Mouse (Mus musculus) limb, embryonic 11.5 days (tissue): ENCODE data around the gene Acat3. TPM values are rescaled to one million over a fixed set of nuclear protein-coding genes. Genes with fewer than 3 reads are reported as not detected.
"Not testable (repeated sequence)": the region's sequence is repeated elsewhere in the genome, so short reads cannot be mapped to it uniquely, and the experiment has no call there.

Experiments
- ATAC-seq: fragments of 200-750 bp; cut with Nextera tagmentation; 2 replicates; pipeline ENCODE4 v1.8.0; 2017; ENCODE audit warnings: low read depth; ENCODE audit not compliant: insufficient number of reproducible peaks, low FRiP score, low TSS enrichment
- DNase-seq: peaks from one replicate; pipeline ENCODE4 v3.0.0-alpha.2; 2015; ENCODE audit warnings: low spot score
- H3K27ac ChIP-seq: fragments of 300-500 bp; sonication (generic); replicated peaks from 2 replicates; pipeline ENCODE4 v1.5.1; 2014; ENCODE audit warnings: low read depth, mild to moderate bottlenecking, low read length
- H3K27me3 ChIP-seq: fragments of 300-500 bp; sonication (generic); 2 replicates; pipeline ENCODE4 v1.6.1; 2014; ENCODE audit warnings: mild to moderate bottlenecking, low read length, mixed read lengths; ENCODE audit not compliant: control insufficient read depth, insufficient read depth
- H3K36me3 ChIP-seq: fragments of 300-500 bp; sonication (generic); 2 replicates; pipeline ENCODE4 v1.6.1; 2014; ENCODE audit warnings: mild to moderate bottlenecking, low read length, moderate library complexity, mixed read lengths; ENCODE audit not compliant: control insufficient read depth, insufficient read depth
- H3K4me1 ChIP-seq: fragments of 300-500 bp; sonication (generic); 2 replicates; pipeline ENCODE4 v1.6.1; 2014; ENCODE audit warnings: low read length, mixed read lengths; ENCODE audit not compliant: control insufficient read depth, insufficient read depth
- H3K4me2 ChIP-seq: fragments of 300-500 bp; sonication (generic); 2 replicates; pipeline ENCODE4 v1.6.1; 2014; ENCODE audit warnings: low read depth, mild to moderate bottlenecking, moderate library complexity; ENCODE audit not compliant: severe bottlenecking
- H3K4me3 ChIP-seq: fragments of 300-500 bp; sonication (generic); 2 replicates; pipeline ENCODE4 v1.5.1; 2014; ENCODE audit warnings: low read depth, low read length
- H3K9ac ChIP-seq: fragments of 300-500 bp; sonication (generic); 2 replicates; pipeline ENCODE4 v1.6.1; 2014; ENCODE audit warnings: mild to moderate bottlenecking, low read length
- H3K9me3 ChIP-seq: fragments of 300-500 bp; sonication (generic); 2 replicates; pipeline ENCODE4 v1.6.1; 2016; ENCODE audit warnings: low read length; ENCODE audit not compliant: control insufficient read depth
- WGBS: fragments of 180-500 bp; shearing (Covaris S2); extraction: QIAGEN DNeasy Blood & Tissue Kit; methylation state at CpG from one replicate; pipeline ENCODE4 v1.1.7; 2014; 5-methylcytosine and 5-hydroxymethylcytosine counted together
- polyA plus RNA-seq: library from polyadenylated mRNA; unstranded; fragments of >200 nt; fragmentation: Nextera tagmentation; extraction: Ambion mirVana; gene quantifications from 2 replicates; pipeline ENCODE4 v1.2.1, GENCODE M21; 2014

Acat3 gene
- polyA plus RNA-seq, 1 experiment from 2014 or later: 0.68 TPM

DNA sequence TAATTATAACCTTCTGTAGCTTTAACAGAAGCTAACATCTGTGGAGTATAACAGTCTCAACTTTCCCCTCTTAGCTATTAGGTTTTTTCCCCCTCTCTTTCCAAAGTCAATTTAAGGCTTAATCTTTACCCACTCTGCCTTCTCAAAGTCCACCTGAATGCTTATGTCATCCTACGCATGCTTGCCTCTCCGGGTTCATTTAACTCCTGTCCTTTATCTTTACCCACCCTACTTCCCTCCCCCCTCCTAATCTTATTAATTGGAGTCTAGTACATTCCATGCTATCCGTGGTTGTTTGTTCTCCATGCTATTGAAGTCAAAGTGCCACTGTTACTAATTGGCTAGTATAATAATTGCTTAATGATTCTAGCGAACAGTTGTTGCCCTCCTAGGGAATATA, 4.7 kb downstream of the Acat3 start:
- no peak overlapping the region for H3K4me3 ChIP-seq
- H3K9ac ChIP-seq: no peak overlapping the region
- no peak overlapping the region for H3K27ac ChIP-seq
- WGBS: 64% methylated on average over 4 of the region's 4 CpGs
- no peak for ATAC-seq
- H3K27me3 ChIP-seq: no peaks in the 10 kb centered on the region
- no peak overlapping the region for H3K4me2 ChIP-seq
- H3K36me3 ChIP-seq: no peaks in the 10 kb centered on the region
- no peaks in the 10 kb centered on the region for H3K9me3 ChIP-seq
- 0 out of 2 replicates have a peak, but pooled peaks cover 5% of the 10 kb centered on the region for H3K4me1 ChIP-seq
- no peak for DNase-seq

DNA sequence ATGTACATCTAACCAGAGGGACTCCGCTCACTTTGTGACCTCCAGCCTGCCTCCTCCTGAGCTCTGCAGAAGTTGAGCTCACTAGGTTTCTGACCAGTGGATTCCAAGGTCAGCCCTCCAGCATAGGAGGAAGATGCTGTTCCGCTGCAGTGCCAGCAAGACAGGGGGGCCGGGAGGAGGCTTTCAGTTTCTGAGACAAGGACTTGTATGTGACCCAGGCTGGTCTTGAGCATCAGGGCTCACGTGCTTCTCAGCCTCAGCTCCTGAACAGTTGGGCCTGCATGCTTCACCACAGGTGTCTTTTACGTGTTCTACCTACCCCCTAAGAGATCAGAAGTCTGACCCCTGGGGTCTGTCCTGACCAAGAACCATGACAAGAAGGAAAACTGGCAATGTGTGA, 8.8 kb downstream of the Acat3 start:
- not testable (repeated sequence) for H3K27ac ChIP-seq, H3K9me3 ChIP-seq, H3K9ac ChIP-seq, ATAC-seq, DNase-seq, H3K4me2 ChIP-seq, H3K4me3 ChIP-seq, H3K27me3 ChIP-seq, H3K36me3 ChIP-seq, H3K4me1 ChIP-seq
- 80% methylated on average over 5 of the region's 5 CpGs for WGBS

DNA sequence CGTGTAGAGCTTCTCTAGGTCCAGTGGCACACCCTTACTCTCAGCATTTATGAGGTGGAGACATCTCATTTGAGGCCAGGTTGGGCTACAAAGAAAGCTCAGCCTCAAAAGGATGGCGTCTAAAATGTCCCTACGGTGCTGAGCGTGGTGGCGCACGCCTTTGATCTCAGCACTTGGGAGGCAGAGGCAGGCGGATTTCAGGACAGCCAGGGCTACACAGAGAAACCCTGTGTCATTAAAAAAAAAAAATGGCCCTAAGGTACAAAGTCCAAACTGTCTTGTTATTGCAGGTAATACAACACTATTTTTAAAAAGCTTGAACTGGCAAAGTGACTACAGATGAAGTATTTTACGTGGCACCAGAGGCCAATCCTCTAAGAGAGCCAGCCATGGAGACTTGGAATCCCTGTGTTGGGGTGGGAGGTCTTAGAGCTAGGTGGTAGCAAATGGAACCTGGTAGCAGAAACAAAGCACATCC, 14.7 kb downstream of the Acat3 start:
- Histone ChIP-seq H3K4me1 (no peaks in the 10 kb centered on the region), H3K4me3 (no peak overlapping the region), H3K36me3 (peaks cover 25% of the 10 kb centered on the region), H3K9ac (no peak overlapping the region), H3K4me2 (no peak overlapping the region), H3K27ac (no peak overlapping the region), H3K27me3 (no peaks in the 10 kb centered on the region), H3K9me3 (no peaks in the 10 kb centered on the region)
- DNase-seq (no peak), ATAC-seq (no peak)
- WGBS: 86% methylated on average over 8 of the region's 8 CpGs

DNA sequence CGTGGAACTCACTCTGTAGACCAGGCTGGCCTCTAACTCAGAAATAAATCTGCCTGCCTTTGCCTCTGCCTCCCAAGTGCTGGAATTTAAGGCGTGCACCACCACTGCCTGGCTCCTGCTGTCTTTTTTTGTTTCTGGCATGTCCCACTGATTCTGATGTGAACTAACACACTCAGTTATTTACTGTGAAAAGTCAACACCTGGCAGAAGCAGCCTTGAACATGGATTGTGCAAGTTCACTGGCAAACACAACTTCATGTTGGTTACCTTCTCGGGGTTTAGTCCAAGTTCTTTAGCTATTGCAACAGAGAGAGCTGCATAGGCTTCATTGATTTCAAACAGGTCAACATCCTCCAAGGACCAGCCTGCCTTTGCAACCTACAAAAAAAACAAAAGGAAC, 15.4 kb downstream of the Acat3 start:
- DNase-seq: no peak
- no peaks in the 10 kb centered on the region for H3K27me3 ChIP-seq
- H3K4me3 ChIP-seq: no peak overlapping the region
- H3K27ac ChIP-seq: no peak overlapping the region
- peaks cover 32% of the 10 kb centered on the region for H3K36me3 ChIP-seq
- H3K9ac ChIP-seq: no peak overlapping the region
- no peak overlapping the region for H3K4me2 ChIP-seq
- H3K4me1 ChIP-seq: no peaks in the 10 kb centered on the region
- no peak for ATAC-seq
- H3K9me3 ChIP-seq: no peaks in the 10 kb centered on the region
- 92% methylated on average over 3 of the region's 3 CpGs for WGBS

DNA sequence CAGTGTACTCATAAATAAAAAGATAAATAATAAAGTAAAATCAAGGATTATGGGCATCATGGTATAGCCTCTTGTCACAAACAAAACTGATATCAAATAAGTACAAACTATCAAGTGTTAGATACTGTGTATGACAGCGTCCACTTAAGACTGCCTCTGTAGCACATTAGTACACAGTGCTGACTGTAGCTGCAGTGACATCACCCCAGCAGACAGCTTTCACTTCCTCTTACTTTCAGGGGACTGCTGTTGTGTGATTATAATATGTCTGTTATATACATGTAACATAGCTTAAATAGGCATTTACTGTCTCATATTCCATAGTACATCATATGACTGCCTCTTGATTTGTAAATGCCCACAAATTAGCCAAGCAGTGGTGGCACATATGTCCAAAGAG, 19.3 kb downstream of the Acat3 start:
- peaks cover 40% of the 10 kb centered on the region for H3K36me3 ChIP-seq
- WGBS: 98% methylated on average over 1 of the region's 1 CpGs
- no peaks in the 10 kb centered on the region for H3K27me3 ChIP-seq
- no peak overlapping the region for H3K27ac ChIP-seq
- no peaks in the 10 kb centered on the region for H3K9me3 ChIP-seq
- DNase-seq (no peak), ATAC-seq (no peak)
- H3K4me3 ChIP-seq: no peak overlapping the region
- no peaks in the 10 kb centered on the region for H3K4me1 ChIP-seq
- H3K4me2 ChIP-seq: no peak overlapping the region
- no peak overlapping the region for H3K9ac ChIP-seq

DNA sequence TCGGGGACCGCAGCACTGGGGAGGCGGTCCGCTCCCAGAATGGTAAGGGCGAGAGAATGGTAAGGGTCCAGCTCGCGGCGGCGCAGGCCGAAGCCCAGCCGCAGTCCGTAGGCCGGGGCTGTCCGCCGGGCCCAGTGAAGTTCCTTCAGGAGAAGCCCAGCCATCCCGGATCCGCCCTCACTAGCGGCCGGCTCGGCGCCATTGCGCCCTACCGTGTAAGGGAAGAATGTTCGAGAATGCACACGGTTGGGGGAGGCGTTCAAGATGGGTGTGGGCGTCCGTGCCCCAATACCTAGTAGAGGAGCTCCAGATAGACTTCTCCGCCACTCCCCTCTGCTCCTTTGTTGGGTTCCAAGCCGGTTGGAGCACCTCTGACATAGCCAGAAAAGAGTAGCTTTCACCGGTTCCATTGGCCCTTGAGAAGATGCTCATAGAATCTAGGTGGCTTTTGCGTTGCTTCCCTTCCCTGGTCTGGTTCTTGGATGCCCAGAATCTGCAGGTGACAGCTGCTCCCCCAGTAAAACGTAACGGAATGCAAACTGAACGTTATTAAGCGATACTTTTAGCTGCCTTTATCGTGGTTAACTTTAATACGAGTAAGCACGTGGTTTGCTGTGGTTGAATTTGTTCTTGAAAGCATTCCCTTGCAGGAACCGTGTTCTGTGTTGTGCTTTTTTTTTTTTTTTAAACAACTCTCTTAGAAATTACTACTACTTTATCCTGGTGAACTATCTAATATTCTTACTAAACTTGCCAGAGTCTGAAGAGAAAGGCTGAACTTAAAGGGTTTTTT, 23.6 kb downstream of the Acat3 start:
- peaks cover 31% of the 10 kb centered on the region for H3K36me3 ChIP-seq
- no peak for DNase-seq
- no peaks in the 10 kb centered on the region for H3K27me3 ChIP-seq
- H3K9ac ChIP-seq: peak overlapping the region; percentile 85
- under 1% methylated on average over 40 of the region's 40 CpGs for WGBS
- H3K4me2 ChIP-seq: peak overlapping the region; percentile 69
- no peaks in the 10 kb centered on the region for H3K9me3 ChIP-seq
- H3K4me1 ChIP-seq: no peaks in the 10 kb centered on the region
- H3K4me3 ChIP-seq: peak overlapping the region; percentile 81
- ATAC-seq: peak; percentile 74
- peak overlapping the region; percentile 72 for H3K27ac ChIP-seq

DNA sequence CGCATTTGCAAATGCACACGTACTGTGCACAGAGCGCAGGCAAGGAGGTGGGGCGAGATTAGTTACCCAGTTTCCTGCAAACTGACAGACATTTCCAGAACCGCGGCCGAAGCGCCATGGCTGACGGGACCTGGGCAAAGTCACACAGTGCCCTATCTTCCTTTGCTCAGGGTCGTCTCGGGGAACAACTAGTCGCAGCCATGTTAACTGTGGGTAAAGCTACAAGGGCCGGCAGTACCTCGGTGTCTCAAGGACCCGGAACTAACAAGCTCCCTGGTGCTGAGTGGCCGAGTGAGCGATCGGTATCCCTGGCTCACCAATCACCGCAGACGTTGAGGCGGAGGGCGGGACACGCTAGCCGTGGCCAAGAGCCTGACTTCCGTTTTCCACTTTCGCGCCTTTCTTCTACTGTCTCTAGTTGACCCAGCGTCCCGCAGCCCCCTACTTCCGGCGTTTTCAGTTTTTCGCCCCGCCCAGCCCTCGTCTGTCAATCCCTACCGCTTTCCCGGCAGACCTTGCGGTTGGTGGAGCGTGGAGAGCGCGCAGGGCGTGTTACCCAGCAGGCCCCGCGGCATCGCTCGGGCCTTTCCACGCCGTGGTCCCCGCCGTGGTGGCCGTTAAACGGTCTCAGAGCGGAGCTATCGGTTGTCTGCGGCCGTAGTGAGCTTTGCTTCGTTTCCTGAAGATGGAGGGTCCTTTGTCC, 24.4 kb downstream of the Acat3 start, which contains the start of gene Mrpl18:
Gene Mrpl18 (minus strand): TSS at position 465 of the 703 bp plus-strand sequence.
- Histone ChIP-seq H3K36me3 (peaks cover 29% of the 10 kb centered on the region), H3K9ac (peak within 1 kb of the TSS; percentile 85), H3K4me1 (no peaks in the 10 kb centered on the region), H3K27me3 (no peaks in the 10 kb centered on the region), H3K27ac (peak within 1 kb of the TSS; percentile 72), H3K9me3 (no peaks in the 10 kb centered on the region), H3K4me2 (peak within 1 kb of the TSS; percentile 84), H3K4me3 (peak within 1 kb of the TSS; percentile 81)
- ATAC-seq (peak; percentile 99), DNase-seq (peak; percentile 99)
- WGBS: under 1% methylated on average over 56 of the region's 56 CpGs

DNA sequence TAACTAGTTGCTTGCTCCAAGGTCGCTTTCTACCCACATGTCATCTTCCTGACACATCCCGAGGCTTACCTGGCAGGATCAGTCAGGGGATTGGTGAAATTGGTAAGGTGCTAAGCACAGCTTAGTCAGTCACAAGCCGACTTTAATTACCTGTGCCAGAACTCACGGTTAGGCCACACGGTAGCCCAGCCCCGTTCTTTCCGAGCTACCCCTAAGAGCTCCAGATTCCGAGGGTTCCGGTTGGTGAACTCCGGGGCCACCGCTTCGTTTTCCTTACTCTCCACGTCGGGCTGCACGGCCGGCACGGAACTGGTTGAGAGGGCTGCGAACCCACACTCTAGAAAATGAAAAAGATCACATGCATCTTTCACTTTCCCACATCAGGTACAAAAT, 24.9 kb downstream of the Acat3 start, which contains the start of gene Tcp1:
Gene Tcp1 (plus strand): TSS at position 214 of the 393 bp plus-strand sequence.
- Histone ChIP-seq H3K27me3 (no peaks in the 10 kb centered on the region), H3K36me3 (peaks cover 31% of the 10 kb centered on the region), H3K4me3 (peak within 1 kb of the TSS; percentile 81), H3K9ac (peak within 1 kb of the TSS; percentile 85), H3K27ac (peak within 1 kb of the TSS; percentile 72), H3K9me3 (no peaks in the 10 kb centered on the region), H3K4me1 (no peaks in the 10 kb centered on the region), H3K4me2 (peak within 1 kb of the TSS; percentile 84)
- WGBS: under 1% methylated on average over 18 of the region's 18 CpGs
- DNase-seq (no peak), ATAC-seq (no peak)
